In genomic region chr2:50704297-50704696, GRCm38 (mm10) we compare ENCODE assay signal across 12 mouse cellular contexts.
DNase-seq lines count a peak whose midpoint lies in the region; ATAC-seq and TF ChIP-seq lines count a peak whose summit lies in the region.
"Had no signal": no experiment of that assay in that cellular context is flagged by ENCODE, and none has a peak within 500 bp of the region (broad histone marks: within the 10 kb centered on the region; RNA-seq: fewer than 3 reads in every experiment).

No protein-coding gene starts in this region.

- no peak overlapping the region for H3K27ac ChIP-seq in liver, adult 2 months (replicated peaks; ENCODE audit: insufficient read depth, low read depth, low read length)
- no peak overlapping the region for H3K27ac ChIP-seq in liver, embryonic 12.5 days
- H3K27ac ChIP-seq in kidney, embryonic 15.5 days: 0 out of 2 replicates have a peak overlapping the region, but pooled peaks have one; percentile 18
- H3K27ac ChIP-seq in stomach, embryonic 16.5 days (ENCODE audit: low read length): peak overlapping the region; percentile 78; the same call in 1 of the 2 replicates
- H3K27ac ChIP-seq: hindbrain, embryonic 14.5 days had no signal

- H3K9ac ChIP-seq in liver, adult 2 months (ENCODE audit: low read depth, low read length): no peak overlapping the region
- H3K9ac ChIP-seq in liver, embryonic 12.5 days: no peak overlapping the region
- H3K9ac ChIP-seq in kidney, embryonic 15.5 days: no peak overlapping the region
- H3K9ac ChIP-seq in stomach, embryonic 16.5 days (ENCODE audit: low read length): no peak overlapping the region
- H3K9ac ChIP-seq: hindbrain, embryonic 14.5 days had no signal

- H3K27me3 ChIP-seq in liver, adult 2 months (ENCODE audit: control insufficient read depth, insufficient read depth, low read length): no peaks in the 10 kb centered on the region
- H3K27me3 ChIP-seq in liver, embryonic 12.5 days (replicated peaks): no peaks in the 10 kb centered on the region
- no peaks in the 10 kb centered on the region for H3K27me3 ChIP-seq in kidney, embryonic 15.5 days
- no peaks in the 10 kb centered on the region for H3K27me3 ChIP-seq in stomach, embryonic 16.5 days (ENCODE audit: control insufficient read depth, insufficient read depth, low read length)

- no peaks in the 10 kb centered on the region for H3K9me3 ChIP-seq in liver, embryonic 12.5 days (replicated peaks)
- no peaks in the 10 kb centered on the region for H3K9me3 ChIP-seq in kidney, embryonic 15.5 days (replicated peaks)
- H3K9me3 ChIP-seq in stomach, embryonic 16.5 days (replicated peaks; ENCODE audit: control insufficient read depth, low read length): no peaks in the 10 kb centered on the region

- DNase-seq in liver, adult 2 months (ENCODE audit: extremely low read depth, low read depth, low spot score): peak; percentile 21
- DNase-seq in heart, adult 9 months (ENCODE audit: low spot score in 2 of 2): peak; percentile 62 to 71
- no peak for DNase-seq in neural tube, embryonic 10.5 days (ENCODE audit: extremely low spot score, low spot score)
- DNase-seq: left cerebral cortex, postnatal 4 days; midbrain, embryonic 14.5 days; thymus, adult 18-20 months had no signal

- H3K36me3 ChIP-seq in liver, adult 2 months (ENCODE audit: control insufficient read depth, insufficient read depth, low read length): no peaks in the 10 kb centered on the region
- no peaks in the 10 kb centered on the region for H3K36me3 ChIP-seq in liver, embryonic 12.5 days
- H3K36me3 ChIP-seq in kidney, embryonic 15.5 days: no peaks in the 10 kb centered on the region
- H3K36me3 ChIP-seq in stomach, embryonic 16.5 days (ENCODE audit: control insufficient read depth, insufficient read depth, low read length): no peaks in the 10 kb centered on the region
- H3K36me3 ChIP-seq: G1E had no signal

- no peak overlapping the region for H3K4me2 ChIP-seq in liver, embryonic 12.5 days
- no peak overlapping the region for H3K4me2 ChIP-seq in kidney, embryonic 15.5 days
- no peak overlapping the region for H3K4me2 ChIP-seq in stomach, embryonic 16.5 days (ENCODE audit: low read depth, low read length)
- H3K4me2 ChIP-seq: hindbrain, embryonic 14.5 days had no signal

- H3K4me3 ChIP-seq in liver, adult 2 months (ENCODE audit: insufficient read depth, low read depth, low read length): no peak overlapping the region
- no peak overlapping the region for H3K4me3 ChIP-seq in liver, embryonic 12.5 days
- H3K4me3 ChIP-seq in kidney, embryonic 15.5 days (replicated peaks): no peak overlapping the region
- H3K4me3 ChIP-seq in stomach, embryonic 16.5 days (replicated peaks; ENCODE audit: low read length): no peak overlapping the region

- WGBS in liver, adult 2 months: 64% methylated on average over 3 of the region's 3 CpGs
- 47% methylated on average over 3 of the region's 3 CpGs for WGBS in liver, embryonic 12.5 days (ENCODE audit: insufficient replicate concordance)
- WGBS in kidney, embryonic 15.5 days: 17% methylated on average over 3 of the region's 3 CpGs
- WGBS in stomach, embryonic 16.5 days: 25% methylated on average over 3 of the region's 3 CpGs

- TF ChIP-seq POLR2A in liver, adult 2 months (IDR thresholded peaks at IDR 0.05; ENCODE audit: extremely low read depth, insufficient read depth, low read length): no peak

- H3K4me1 ChIP-seq in liver, adult 2 months (ENCODE audit: control insufficient read depth, insufficient read depth, low read length): peaks cover 2% of the 10 kb centered on the region; the same call in 1 of the 2 replicates
- H3K4me1 ChIP-seq in liver, embryonic 12.5 days: no peaks in the 10 kb centered on the region
- peaks cover 8% of the 10 kb centered on the region for H3K4me1 ChIP-seq in kidney, embryonic 15.5 days
- peaks cover 2% of the 10 kb centered on the region; the same call in 1 of the 2 replicates for H3K4me1 ChIP-seq in stomach, embryonic 16.5 days (ENCODE audit: control insufficient read depth, insufficient read depth, low read length)

- TF ChIP-seq CTCF in liver, adult 2 months (IDR thresholded peaks at IDR 0.05; ENCODE audit: low read depth, low read length): no peak

- ATAC-seq in liver, embryonic 12.5 days: no peak
- peak; percentile 43; the same call in 1 of the 2 replicates for ATAC-seq in kidney, embryonic 15.5 days (replicated peaks; ENCODE audit: low FRiP score)
- peak; percentile 69; the same call in 1 of the 2 replicates for ATAC-seq in stomach, embryonic 16.5 days (ENCODE audit: insufficient read depth, low FRiP score)
- ATAC-seq in activated CD4-positive, CD25-positive, alpha-beta regulatory T cell, adult 4 months: no peak

- no peaks in the 10 kb centered on the region for H3K79me2 ChIP-seq in liver, adult 2 months (ENCODE audit: control insufficient read depth, insufficient read depth, low read length)

Comparison
In these comparisons a context has a peak if more than half of its experiments do, and no peak if none do; other contexts are left out.
1. H3K27ac ChIP-seq: peak in kidney, embryonic 15.5 days (single experiment) and stomach, embryonic 16.5 days (single experiment); none in liver, adult 2 months (single experiment) and liver, embryonic 12.5 days (single experiment).
2. ATAC-seq: peak in kidney, embryonic 15.5 days (single experiment) and stomach, embryonic 16.5 days (single experiment); none in liver, embryonic 12.5 days (single experiment) and activated CD4-positive, CD25-positive, alpha-beta regulatory T cell, adult 4 months (single experiment).